Mouse (Mus musculus): ENCODE results near the gene Pros1.

Pros1 gene

DNA sequence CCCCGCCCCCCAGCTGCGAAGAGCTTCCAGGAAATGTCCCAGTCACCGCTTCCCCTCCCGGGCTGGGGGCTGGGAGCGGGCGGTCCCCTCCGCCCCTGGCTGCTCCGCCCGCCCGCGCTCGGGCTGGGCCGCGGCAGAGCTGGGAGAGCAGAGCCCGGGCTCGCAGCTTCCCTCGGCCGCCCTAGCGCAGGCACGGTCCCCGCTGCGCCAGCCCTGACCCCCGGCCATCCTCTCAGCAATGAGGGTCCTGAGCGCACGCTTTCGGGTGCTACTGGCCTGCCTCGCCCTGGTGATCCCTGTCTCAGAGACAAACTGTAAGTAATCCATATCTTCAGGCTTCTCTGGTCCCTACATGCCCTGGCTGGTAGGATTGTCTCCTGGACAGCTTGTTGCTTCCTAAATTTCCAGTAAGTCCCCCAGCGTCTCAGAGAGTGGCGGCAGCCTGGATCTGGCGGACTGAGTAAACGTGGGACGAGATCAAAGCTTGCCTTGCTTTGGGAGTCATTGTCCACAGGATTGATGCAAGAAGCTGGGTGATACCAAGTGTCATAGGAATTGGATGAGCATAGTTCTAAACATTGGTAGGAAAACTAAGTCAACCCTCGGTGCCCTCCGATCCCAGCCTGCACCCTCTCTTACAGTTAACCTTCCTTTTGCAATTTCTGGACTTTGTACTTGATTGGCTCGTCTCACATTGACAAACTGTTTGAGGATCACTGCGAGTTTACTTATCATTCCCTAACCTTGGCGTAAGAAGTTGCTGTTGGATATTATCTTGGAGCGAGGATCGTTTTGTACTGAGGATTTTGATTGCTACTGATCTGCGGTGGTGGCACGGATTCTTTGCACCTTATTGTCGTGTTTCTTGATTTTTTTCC is at the start of gene Pros1:
Gene Pros1 (plus strand): TSS at position 117 of the 878 bp plus-strand sequence.
- in situ Hi-C loops (cut with MboI, MseI) = no loop called here

GRCm38 (mm10) chr16:62804621-62805020 is 49.5 kb upstream of the Pros1 start:
- in situ Hi-C loops (cut with MboI, MseI) = no loop called here

DNA sequence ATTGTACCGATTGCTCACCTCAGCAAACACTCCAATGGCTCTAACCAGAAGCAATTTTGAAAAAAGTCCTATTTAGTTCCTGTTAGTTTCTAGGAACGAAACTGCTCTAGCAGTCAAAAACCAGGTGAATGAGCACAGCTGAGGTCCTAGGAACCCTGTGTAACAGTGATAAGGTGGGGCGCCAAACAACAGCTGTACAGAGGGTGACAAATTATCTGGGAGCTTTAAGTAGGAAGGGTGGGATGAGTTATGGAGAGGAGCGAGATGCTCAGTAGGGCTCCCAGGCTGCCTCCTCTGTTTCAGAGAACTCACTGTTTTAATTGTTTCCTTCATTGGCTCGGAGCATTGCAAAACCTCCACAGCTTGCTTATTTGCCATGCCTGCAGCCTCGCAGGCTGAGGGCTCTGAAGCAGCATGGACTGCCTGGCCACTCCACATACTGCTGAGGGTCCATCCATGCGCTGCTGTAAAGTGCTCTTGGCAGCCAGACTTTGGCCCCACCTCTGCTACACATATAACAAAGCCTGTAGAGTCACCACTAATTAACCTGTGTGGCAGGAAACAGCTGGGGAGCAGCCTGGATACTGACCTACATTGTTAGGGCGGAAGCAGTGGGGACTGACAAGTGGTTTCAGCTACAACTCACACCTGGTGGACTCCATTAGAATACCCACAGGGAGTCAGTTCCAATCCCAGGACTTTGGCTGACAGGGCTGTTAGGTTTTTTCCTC is 46.7 kb upstream of the Pros1 start:
- in situ Hi-C loops (cut with MboI, MseI) = no loop called here

DNA sequence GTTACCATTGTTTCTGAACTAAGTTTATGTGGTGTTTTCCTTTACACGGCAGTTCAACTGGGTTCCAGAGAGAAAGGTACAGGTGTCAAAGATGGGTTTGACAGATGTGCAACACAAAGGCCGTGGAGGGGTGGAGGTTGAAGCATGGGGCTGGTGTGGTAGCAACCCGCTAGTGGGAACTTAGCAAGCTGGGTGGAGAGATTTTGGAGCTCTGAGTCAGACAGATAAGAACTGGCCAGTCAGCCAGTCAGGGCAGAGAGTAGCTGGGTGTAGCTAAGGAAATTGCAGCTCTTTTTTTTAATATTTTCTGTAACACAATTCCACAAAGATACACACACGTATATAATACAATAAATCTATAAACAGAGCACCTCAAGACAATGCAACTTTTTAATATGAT is 43.3 kb upstream of the Pros1 start:
- in situ Hi-C loops (cut with MboI, MseI) = loop anchor here (10.0 kb wide), 1 partner anchor 686 kb away; no protein-coding TSS in a partner anchor

DNA sequence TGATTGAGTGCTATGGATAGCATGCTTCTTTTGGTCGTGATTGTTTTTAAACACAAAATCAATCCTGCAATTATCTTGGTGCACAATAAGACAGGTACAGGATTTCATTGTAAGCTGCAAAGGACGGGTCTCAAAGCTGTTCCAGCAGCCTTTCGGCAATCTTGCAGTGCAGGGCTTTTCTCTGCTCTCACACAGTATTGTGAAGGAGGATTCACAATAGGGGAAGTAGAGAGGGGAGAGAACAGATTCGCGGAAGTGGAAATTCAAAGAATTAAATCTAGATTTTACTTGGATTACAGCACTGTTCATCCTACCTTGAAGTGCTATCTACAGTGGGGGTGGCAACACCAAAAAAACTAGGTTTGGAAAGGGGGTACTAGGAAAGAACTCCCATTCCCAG is 40.3 kb upstream of the Pros1 start:
- in situ Hi-C loops (cut with MboI, MseI) = loop anchor here (10.0 kb wide), 1 partner anchor 689 kb away; no protein-coding TSS in a partner anchor

DNA sequence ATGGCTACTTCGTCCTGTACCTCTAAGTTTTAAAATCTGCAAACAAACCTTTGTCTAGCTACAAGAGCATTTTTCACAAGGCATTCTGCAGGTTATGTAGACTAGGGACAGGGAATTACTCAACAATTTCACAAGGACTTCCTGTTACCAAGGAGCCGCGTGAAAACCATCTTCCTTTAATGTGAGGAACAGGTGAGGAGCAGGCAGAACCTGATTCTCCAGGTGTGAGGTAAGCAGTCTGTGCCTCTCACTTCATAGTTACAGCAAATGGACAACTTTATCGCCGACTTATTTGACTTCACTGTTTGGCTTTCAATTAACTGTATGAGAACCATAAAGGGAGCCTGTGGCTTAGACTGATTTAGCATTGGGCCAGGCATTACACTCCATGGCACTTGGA is 39.6 kb upstream of the Pros1 start, which contains the start of gene Stx19:
Gene Stx19 (plus strand): TSS at position 186 of the 400 bp plus-strand sequence.
- in situ Hi-C loops (cut with MboI, MseI) = loop anchor here (10.0 kb wide), 1 partner anchor 690 kb away; no protein-coding TSS in a partner anchor

- in situ Hi-C loops (cut with MboI, MseI) = no loop called here
Measured at GRCm38 (mm10) chr16:62822472-62822871, 31.6 kb upstream of the Pros1 start.

GRCm38 (mm10) chr16:62826156-62827001 is 27.7 kb upstream of the Pros1 start:
- in situ Hi-C loops (cut with MboI, MseI) = no loop called here

DNA sequence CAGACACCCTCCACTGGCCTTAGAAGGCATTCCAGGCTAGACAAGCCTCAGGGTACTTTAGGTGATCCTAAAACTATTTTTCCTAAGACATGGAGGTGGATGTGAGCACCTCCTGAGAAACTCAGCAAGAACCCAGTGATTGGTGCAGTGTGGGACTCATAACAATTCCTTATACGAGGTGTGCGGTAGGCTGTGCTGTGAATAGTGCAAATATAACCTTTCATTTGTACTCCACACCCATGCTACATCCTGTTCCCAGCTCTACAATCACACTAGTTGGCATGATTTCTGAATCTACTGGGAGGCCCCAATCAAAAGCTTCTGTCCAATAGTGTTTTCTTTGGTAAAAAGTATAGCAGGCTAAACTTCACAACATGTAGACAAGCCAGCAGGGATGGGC is 22.1 kb upstream of the Pros1 start:
- in situ Hi-C loops (cut with MboI, MseI) = no loop called here

- in situ Hi-C loops (cut with MboI, MseI) = no loop called here
Measured at GRCm38 (mm10) chr16:62832481-62832880, 21.6 kb upstream of the Pros1 start.

DNA sequence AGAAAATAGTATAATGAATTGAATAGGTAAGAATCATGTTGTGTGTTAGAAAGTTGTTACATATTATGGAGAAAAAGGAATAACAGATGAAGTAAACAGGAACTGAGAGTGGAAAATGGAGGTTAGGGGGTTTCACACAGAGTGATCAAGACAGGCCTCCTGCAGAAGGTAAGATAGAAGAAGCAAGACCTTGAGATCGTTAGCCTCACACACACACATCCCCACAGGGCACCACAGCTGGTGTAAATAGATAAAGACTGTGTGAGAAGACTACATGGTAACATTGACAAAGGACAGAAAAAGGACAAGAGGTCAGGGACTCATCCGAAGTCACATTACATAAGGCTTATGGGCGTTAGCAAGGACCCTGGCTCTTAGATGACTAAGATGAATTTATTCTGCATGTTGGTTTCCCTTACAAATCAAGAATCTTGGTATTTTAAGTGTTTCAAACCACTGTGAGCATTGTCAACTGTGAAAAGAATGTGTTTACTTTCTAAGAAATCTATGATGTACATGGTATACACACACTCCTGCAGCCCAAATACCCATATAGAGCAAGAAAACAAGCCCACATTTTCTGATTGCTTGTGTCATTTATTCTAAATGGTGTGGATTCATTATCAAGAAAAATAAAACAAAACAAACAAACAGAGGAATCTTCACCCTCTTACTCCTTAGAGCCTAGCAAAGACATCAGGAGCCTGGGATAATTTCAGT is 19.9 kb upstream of the Pros1 start:
- in situ Hi-C loops (cut with MboI, MseI) = no loop called here

DNA sequence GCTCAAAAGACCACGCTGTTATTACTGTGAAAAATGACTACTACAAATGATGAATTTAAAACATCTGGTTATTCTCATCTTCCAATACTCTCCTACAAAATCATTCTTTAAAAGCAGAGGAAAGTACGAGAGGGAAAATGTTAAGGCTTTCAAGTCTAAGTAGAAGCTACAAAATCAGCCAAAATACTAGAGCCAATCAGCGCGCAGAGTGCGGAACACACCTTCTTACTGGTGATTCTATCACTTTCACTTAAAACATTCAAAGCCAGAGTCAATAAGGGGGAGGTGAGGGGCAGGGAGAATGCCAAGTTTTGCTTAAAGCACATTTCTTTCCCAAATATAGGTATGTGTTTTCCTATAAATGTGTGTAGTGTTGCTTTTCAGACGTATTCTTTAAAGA is 8.8 kb upstream of the Pros1 start:
- in situ Hi-C loops (cut with MboI, MseI) = no loop called here

- in situ Hi-C loops (cut with MboI, MseI) = no loop called here
Measured at GRCm38 (mm10) chr16:62846498-62847312, 7.4 kb upstream of the Pros1 start, which contains the start of gene Arl13b. Gene Arl13b, minus strand, starts transcription at chr16:62847040.

DNA sequence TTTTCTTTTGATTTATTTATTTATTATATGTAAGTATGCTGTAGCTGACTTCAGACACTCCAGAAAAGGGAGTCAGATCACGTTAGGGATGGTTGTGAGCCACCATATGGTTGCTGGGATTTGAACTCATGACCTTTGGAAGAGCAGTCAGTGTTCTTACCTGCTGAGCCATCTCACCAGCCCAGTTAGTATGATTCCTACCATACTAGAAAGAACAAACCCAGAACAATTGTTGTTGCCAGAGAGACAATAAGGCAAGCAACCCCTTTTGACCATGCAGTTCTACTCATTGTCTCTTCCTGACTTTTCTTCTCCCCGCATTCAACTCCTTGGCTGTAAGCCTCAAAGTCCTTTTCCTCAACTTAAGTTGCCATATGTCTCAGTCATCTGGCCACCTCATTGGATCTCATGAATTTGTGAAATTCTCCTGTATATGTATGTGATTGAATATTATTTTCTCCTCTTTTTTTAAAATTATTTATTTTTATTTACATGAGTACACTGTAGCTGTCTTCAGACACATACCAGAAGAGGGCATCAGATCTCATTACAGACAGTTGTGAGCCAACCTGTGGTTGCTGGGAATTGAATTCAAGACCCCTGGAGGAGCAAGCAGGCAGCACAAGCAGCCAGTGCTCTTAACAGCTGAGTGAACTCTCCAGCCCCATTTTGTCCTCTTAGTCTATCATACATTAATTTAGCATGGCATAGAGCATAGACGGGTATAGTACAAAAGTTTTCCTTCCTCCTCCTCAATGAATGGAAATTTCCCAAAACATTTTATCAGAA is 1.4 kb upstream of the Pros1 start:
- in situ Hi-C loops (cut with MboI, MseI) = no loop called here

DNA sequence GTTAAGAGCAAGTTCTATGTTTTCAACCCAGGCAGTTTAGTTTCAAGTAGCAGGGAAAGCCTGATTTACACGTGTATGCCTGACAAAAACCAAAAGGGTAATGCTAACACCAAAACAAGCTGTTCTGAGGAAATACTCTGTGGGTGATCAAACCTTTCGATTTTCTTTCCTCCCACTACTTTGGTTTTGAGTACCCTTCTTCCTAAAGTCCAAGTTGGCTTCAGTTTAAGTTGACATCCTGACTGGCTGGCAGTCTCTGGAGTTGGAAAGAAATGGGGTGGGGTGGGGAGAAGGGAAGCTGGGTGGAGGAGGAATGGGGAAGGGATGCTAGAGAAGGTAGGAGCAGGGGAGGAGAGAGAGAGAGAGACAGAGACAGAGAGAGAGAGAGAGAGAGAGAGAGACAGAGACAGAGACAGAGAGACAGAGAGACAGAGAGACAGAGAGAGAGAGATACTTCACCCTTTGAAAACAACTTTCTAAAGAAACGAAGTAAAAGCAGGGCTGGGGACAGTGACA is 438 bp upstream of the Pros1 start:
- in situ Hi-C loops (cut with MboI, MseI) = no loop called here

DNA sequence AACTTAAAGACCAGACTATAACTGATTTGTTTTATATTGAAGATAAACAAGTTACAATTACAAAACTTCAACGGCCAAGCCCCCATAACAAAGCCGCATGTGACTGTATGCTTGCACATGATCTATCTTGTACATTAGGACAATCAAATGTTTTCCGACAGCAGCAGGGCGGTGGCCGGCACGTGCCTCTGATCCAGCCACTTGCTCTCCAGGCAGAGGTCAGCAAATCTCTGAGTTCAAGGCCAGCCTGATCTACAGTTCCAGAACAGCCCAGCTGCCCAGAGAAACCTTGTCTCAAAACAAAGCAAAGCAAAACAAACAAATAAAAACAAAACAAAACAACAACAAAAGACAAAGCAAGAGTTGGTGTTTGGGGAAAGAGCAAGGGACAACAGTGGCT is 1.3 kb downstream of the Pros1 start:
- in situ Hi-C loops (cut with MboI, MseI) = no loop called here

DNA sequence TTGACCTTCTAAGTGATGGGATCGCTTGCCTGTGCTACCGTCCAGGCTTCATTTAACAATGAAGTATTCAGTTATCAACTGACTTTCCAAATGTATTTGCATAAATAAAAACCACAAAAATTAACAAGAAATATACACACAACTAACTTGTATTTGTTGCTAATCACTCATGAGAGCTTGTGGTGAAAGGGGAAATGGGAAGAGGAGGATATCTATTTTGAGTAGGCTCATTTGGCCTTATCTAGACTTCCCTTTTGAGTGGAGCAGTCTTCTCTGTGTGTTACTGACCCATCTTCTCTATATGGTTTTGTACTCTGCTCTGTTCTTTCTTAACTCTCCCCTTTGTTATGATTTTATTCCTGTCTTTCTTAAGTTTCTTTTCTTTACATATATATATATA is 2.2 kb downstream of the Pros1 start:
- in situ Hi-C loops (cut with MboI, MseI) = no loop called here

DNA sequence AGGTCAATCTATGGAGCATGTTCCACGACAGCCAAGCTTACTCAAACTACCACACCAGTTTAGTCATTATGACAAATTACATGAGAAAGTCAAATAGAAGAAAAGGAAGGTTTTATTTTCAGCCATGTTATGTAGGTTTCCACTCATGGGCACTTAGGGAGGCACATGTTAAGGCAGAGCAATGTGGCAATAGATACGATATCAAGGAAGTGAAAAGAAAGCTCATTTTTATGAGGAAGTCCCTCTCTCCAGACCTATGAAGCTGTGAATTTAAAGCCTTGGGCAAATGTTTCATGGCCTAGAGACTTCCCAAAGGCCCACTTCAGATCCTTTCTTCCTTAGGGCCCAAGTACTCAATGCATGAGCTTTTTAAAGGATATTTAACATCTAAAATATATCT is 3.4 kb downstream of the Pros1 start:
- in situ Hi-C loops (cut with MboI, MseI) = no loop called here

- in situ Hi-C loops (cut with MboI, MseI) = no loop called here
Measured at GRCm38 (mm10) chr16:62858018-62858417, 3.9 kb downstream of the Pros1 start.
